13 mouse cellular contexts compared by ENCODE assay signal in the genomic region with DNA sequence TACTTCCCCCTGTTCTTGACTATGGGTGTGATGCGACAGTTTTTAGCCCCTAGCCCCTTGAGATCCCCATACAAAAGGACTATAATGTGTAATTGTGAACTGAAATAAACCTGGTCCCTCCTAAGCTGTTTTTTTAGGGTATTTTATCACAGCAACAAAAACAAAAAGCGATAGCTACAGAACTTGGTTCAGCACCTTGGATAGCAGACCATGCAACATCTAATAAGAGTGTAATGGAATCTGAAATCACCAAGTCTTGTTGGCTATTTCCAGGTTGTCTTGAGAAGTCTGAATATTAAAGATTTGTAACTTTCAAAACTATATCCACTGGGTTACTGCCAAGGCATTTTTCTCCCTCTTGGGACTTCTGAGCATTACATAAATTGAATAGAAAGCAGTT.
"Had no signal": no experiment of that assay in that cellular context is flagged by ENCODE, and none has a peak within 500 bp of the region (broad histone marks: within the 10 kb centered on the region; RNA-seq: fewer than 3 reads in every experiment).

No protein-coding gene starts in this region.

- H3K27ac ChIP-seq: limb, embryonic 13.5 days; liver, embryonic 15.5 days; midbrain, embryonic 13.5 days had no signal

- H3K9ac ChIP-seq: limb, embryonic 13.5 days; liver, embryonic 15.5 days; midbrain, embryonic 13.5 days had no signal

- H3K27me3 ChIP-seq: limb, embryonic 13.5 days; liver, embryonic 15.5 days; midbrain, embryonic 13.5 days had no signal

- H3K4me3 ChIP-seq: limb, embryonic 13.5 days; liver, embryonic 15.5 days; midbrain, embryonic 13.5 days had no signal

- H3K4me1 ChIP-seq: limb, embryonic 13.5 days; liver, embryonic 15.5 days; midbrain, embryonic 13.5 days had no signal

- H3K4me2 ChIP-seq: limb, embryonic 13.5 days; liver, embryonic 11.5 days; liver, embryonic 15.5 days; midbrain, embryonic 13.5 days had no signal

- DNase-seq: kidney, adult 8-10 months; kidney, postnatal 14 days; layer of hippocampus, adult 9-11 months; layer of hippocampus, postnatal 36 days; right cerebral cortex, postnatal 4 days; spleen, adult 18-20 months; thymus, adult 18-20 months; thymus, postnatal 14 days had no signal

- ATAC-seq: intestine, postnatal 0 days; midbrain, embryonic 13.5 days had no signal

- H3K9me3 ChIP-seq: limb, embryonic 13.5 days; liver, embryonic 15.5 days; midbrain, embryonic 13.5 days had no signal

- H3K36me3 ChIP-seq: limb, embryonic 13.5 days; liver, embryonic 15.5 days; midbrain, embryonic 13.5 days had no signal
